Mouse (Mus musculus) liver, embryonic 14.5 days (tissue): ENCODE data around the gene Fgfr1op2.

Experiments
- CTCF ChIP-seq: IDR thresholded peaks from 2 replicates; pipeline ENCODE4 v1.5.1; 2016; ENCODE audit warnings: antibody characterized with exemption, low read depth, control low read depth
- EP300 ChIP-seq: IDR thresholded peaks from 2 replicates; pipeline ENCODE4 v1.6.1; 2016; ENCODE audit warnings: antibody characterized with exemption, low read depth

GRCm38 (mm10) chr6:146615891-146616290, 38.9 kb downstream of the Fgfr1op2 start:
- TF ChIP-seq EP300 (no peak), CTCF (no peak)
